Mouse (Mus musculus) intestine, postnatal 0 days (tissue): Measurements from ENCODE around the gene Slc12a1. TPM values are rescaled to one million over a fixed set of nuclear protein-coding genes. Genes with fewer than 3 reads are reported as not detected.
"Not testable (repeated sequence)": the region's sequence is repeated elsewhere in the genome, so short reads cannot be mapped to it uniquely, and the experiment has no call there.

ENCODE experiments used
- ATAC-seq: fragments of 200-750 bp; cut with Nextera tagmentation; 2 replicates; pipeline ENCODE4 v1.8.0; 2017; ENCODE audit warnings: mild to moderate bottlenecking, moderate TSS enrichment, moderate library complexity
- H3K27ac ChIP-seq: fragments of 300-500 bp; sonication (generic); 2 replicates; pipeline ENCODE4 v1.5.1; 2014; ENCODE audit warnings: mild to moderate bottlenecking, low read depth, low read length, moderate library complexity
- H3K27me3 ChIP-seq: fragments of 300-500 bp; sonication (generic); replicated peaks from 2 replicates; pipeline ENCODE4 v1.6.1; 2014; ENCODE audit warnings: low read length, mixed read lengths; ENCODE audit not compliant: control insufficient read depth, insufficient read depth
- H3K36me3 ChIP-seq: fragments of 300-500 bp; sonication (generic); 2 replicates; pipeline ENCODE4 v1.6.1; 2014; ENCODE audit warnings: mild to moderate bottlenecking, moderate library complexity; ENCODE audit not compliant: control insufficient read depth, insufficient read depth
- H3K4me1 ChIP-seq: fragments of 300-500 bp; sonication (generic); replicated peaks from 2 replicates; pipeline ENCODE4 v1.6.1; 2014; ENCODE audit warnings: antibody characterized with exemption, low read length, mixed read lengths; ENCODE audit not compliant: control insufficient read depth, insufficient read depth
- H3K4me2 ChIP-seq: fragments of 300-500 bp; sonication (generic); replicated peaks from 2 replicates; pipeline ENCODE4 v1.6.1; 2014; ENCODE audit warnings: low read depth, mild to moderate bottlenecking, moderate library complexity
- H3K4me3 ChIP-seq: fragments of 300-500 bp; sonication (generic); 2 replicates; pipeline ENCODE4 v1.5.1; 2014; ENCODE audit warnings: low read depth, low read length
- H3K9ac ChIP-seq: fragments of 300-500 bp; sonication (generic); 2 replicates; pipeline ENCODE4 v1.6.1; 2014; ENCODE audit warnings: mild to moderate bottlenecking, low read depth, low read length
- H3K9me3 ChIP-seq: fragments of 300-500 bp; sonication (generic); 2 replicates; pipeline ENCODE4 v1.6.1; 2016; ENCODE audit warnings: mixed run types; ENCODE audit not compliant: control insufficient read depth
- CTCF ChIP-seq: sonication (generic); IDR thresholded peaks from 2 replicates; pipeline ENCODE4 v1.5.1; 2016; ENCODE audit warnings: low read depth, mild to moderate bottlenecking, control low read depth, antibody characterized with exemption, moderate library complexity
- WGBS: fragments of 180-500 bp; shearing (Covaris S2); extraction: QIAGEN DNeasy Blood & Tissue Kit; methylation state at CpG from one replicate; pipeline ENCODE4 v1.1.7; 2014; 5-methylcytosine and 5-hydroxymethylcytosine counted together
- polyA plus RNA-seq: library from polyadenylated mRNA; unstranded; fragments of >200 nt; fragmentation: Nextera tagmentation; extraction: Ambion mirVana; gene quantifications from 2 replicates; pipeline ENCODE4 v1.2.1, GENCODE M21; 2015

The Slc12a1 gene
- polyA plus RNA-seq = not detected in 2 replicates

GRCm38 (mm10) chr2:125152388-125152787 is at the start of gene Slc12a1:
Gene Slc12a1 (plus strand): TSS chr2:125152505.
- no peak for TF ChIP-seq CTCF
- Histone ChIP-seq H3K27ac (no peak within 1 kb of the TSS), H3K4me1 (no peaks in the 10 kb centered on the region), H3K4me2 (no peak within 1 kb of the TSS), H3K4me3 (no peak within 1 kb of the TSS), H3K9ac (no peak within 1 kb of the TSS), H3K27me3 (no peaks in the 10 kb centered on the region), H3K9me3 (no peaks in the 10 kb centered on the region), H3K36me3 (no peaks in the 10 kb centered on the region)
- 88% methylated on average over 6 of the region's 6 CpGs for WGBS
- ATAC-seq = no peak

- 97% methylated on average over 13 of the region's 13 CpGs for WGBS
- H3K9me3 ChIP-seq, ATAC-seq, H3K9ac ChIP-seq, H3K4me2 ChIP-seq, H3K4me3 ChIP-seq, H3K4me1 ChIP-seq, H3K27me3 ChIP-seq, H3K27ac ChIP-seq: not testable (repeated sequence)
- H3K36me3 ChIP-seq = peaks cover 14% of the 10 kb centered on the region
These were observed 47.8 kb upstream of the Slc12a1 start for GRCm38 (mm10) chr2:125104491-125104890.

DNA sequence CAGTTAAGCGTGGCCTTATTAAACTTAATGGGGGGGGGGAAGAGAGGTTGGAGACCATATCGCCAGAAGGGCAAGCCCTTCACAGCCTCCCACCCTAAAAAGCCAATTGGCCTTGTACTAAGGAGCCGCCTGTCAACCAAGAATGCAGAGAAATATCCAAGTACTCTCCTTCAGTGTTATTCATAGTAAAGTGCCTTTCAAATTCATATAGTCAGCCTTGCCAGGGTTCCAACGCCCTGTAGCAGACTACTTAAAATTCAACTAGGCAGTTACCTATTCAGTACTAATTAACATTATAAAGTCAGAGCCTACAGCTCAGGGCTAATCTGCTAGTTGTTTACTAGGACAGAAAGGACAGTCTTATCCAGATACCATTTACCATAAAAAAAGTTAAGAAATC is 45.8 kb upstream of the Slc12a1 start:
- not testable (repeated sequence) for H3K4me2 ChIP-seq, H3K27me3 ChIP-seq, ATAC-seq, H3K4me1 ChIP-seq, H3K9ac ChIP-seq, H3K4me3 ChIP-seq, H3K9me3 ChIP-seq, H3K27ac ChIP-seq
- peaks cover 14% of the 10 kb centered on the region for H3K36me3 ChIP-seq
- WGBS = 98% methylated on average over 4 of the region's 4 CpGs

DNA sequence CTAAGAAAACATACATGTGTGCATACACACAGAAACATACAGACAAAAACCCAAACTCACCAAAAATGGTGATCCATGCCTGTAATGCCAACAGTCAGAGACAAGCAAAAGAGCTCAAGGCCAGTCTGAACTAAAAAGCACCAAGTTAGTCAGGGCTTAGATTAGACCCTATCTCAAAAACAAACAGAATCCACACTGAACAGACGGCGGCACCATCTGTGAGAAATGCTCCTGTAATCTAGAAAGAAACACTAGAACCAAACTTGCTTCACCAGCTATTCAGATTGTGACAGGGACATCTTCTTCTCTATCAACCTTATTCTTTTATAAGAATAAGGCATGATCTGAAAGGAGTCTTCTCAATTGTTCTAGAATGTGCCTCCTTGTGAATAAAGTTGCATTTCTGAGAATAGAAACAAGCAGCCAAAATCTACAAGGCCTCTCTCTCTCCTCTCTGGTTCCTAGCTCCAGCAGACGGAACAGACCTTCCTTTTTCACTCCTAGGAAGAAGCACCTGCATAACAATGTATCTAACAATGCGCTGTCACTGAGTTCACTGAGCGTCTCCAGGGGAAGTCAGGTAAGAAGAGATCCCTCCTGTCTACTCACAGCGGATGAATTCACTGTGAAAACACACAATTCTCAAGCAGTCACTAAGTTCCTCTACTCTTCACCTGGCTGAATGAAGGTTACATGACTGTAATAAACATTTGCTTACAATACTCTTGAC is 32.8 kb upstream of the Slc12a1 start:
- Histone ChIP-seq H3K36me3 (no peaks in the 10 kb centered on the region), H3K4me3 (no peak overlapping the region), H3K4me2 (no peak overlapping the region), H3K27me3 (no peaks in the 10 kb centered on the region), H3K27ac (no peak overlapping the region), H3K9me3 (no peaks in the 10 kb centered on the region), H3K9ac (no peak overlapping the region), H3K4me1 (peaks cover 3% of the 10 kb centered on the region)
- no peak for ATAC-seq
- no peak for TF ChIP-seq CTCF
- WGBS = 81% methylated on average over 6 of the region's 6 CpGs

GRCm38 (mm10) chr2:125122288-125122623 is 30.0 kb upstream of the Slc12a1 start:
- TF ChIP-seq CTCF = no peak
- H3K36me3 ChIP-seq = no peaks in the 10 kb centered on the region
- H3K9me3 ChIP-seq = no peaks in the 10 kb centered on the region
- H3K9ac ChIP-seq = peak overlapping the region; percentile 80; the same call in 1 of the 2 replicates
- peak overlapping the region; percentile 90 for H3K4me2 ChIP-seq
- ATAC-seq = no peak
- peaks cover 3% of the 10 kb centered on the region for H3K4me1 ChIP-seq
- peaks cover 3% of the 10 kb centered on the region; the same call in 1 of the 2 replicates for H3K27me3 ChIP-seq
- WGBS = 11% methylated on average over 4 of the region's 4 CpGs
- no peak overlapping the region for H3K27ac ChIP-seq
- peak overlapping the region; percentile 61 for H3K4me3 ChIP-seq

DNA sequence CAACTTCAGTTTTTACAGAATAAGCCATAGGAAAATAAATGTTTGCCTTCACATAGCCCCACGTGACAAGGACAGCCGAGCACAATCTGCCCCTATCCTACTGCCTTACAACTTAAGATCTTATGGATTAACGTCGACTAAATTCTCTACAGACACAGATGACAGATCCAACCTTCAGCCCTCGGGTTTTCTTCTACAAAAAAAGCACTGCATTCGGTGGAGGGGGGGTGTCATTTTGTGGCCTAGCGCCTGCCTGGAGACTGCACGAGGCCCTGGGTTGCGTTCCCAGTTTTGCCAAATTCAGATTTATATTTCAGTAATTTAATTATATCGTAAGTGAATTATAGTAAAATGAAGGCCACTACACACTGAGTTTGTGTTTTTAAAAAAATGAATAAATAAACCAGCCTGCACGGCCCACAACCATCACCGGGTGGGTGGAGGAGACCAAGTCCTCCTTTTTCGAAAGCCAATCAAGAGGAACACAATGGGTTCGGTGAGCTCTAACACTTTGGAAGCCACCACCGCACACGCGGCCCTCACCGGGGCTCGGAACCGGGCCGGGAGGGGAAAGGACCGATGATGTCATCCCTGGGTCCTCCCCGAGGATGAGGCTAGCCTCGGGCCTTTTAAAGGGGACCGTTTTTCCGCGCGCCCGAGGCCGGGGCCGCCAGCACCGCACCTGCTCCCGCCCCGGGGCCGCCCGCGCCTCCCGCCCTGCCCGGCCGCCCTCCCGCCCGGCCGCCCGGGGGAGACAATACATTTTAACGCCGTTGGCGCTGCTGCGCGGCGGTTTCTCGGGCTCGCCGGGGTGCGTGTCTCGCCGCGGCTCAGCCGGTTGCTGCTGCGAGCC is 29.5 kb upstream of the Slc12a1 start:
- Histone ChIP-seq H3K9ac (peak overlapping the region; percentile 80), H3K4me3 (peak overlapping the region; percentile 61), H3K27ac (peak overlapping the region; percentile 70), H3K36me3 (no peaks in the 10 kb centered on the region), H3K4me2 (peak overlapping the region; percentile 90), H3K9me3 (no peaks in the 10 kb centered on the region), H3K27me3 (peaks cover 3% of the 10 kb centered on the region; the same call in 1 of the 2 replicates), H3K4me1 (peaks cover 3% of the 10 kb centered on the region)
- ATAC-seq = peak; percentile 77
- no peak for TF ChIP-seq CTCF
- WGBS = 1% methylated on average over 51 of the region's 59 CpGs
